Mouse (Mus musculus): ENCODE measurements around the gene Camk2g.

DNA sequence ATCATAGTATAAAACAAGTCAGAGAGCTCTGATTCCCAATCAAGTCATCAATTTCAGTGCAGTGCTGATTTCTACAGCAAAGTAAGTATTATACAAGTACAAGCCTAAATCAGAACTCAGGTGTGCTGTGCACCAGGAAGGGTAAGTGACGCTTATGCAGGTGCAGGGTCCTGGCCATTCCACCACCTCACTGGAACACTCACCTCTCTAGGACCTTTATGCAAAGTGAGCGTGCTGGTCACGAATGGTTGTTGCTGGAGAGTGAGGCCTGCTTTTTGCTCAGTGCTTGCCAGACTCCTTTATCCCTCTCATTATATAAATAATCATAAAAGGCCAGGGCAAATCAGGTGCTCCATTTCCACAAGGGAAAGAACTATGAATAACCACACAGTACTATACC is 93.5 kb downstream of the Camk2g start:
- TF ChIP-seq CTCF (IDR thresholded peaks at IDR 0.05; ENCODE audit: control insufficient read depth, insufficient read depth, insufficient replicate concordance, low read depth, low read length) (no peak), POLR2A (IDR thresholded peaks at IDR 0.05; ENCODE audit: control insufficient read depth, low read depth, low read length) (no peak)
